Mouse (Mus musculus): Measurements from ENCODE around the gene Ttll7.

DNA sequence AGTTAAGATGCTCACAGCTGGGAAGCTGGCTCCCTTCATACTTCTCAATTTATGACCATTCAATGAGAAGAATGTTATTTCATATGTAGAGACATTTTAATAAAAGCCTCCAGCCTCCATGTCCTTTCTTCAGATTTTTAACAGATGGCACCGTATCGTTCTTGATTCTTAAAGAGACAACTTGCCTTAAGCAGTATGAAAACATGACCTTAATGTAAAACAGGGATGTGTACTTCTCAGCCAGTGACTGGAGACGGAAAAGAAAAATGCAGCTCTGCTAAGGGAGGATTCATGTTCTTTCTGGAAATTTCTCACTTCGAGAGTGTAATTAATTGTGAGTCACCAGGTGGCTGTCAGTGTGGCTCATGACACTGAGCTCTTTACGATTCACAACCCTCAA is 167.3 kb downstream of the Ttll7 start:
- TF ChIP-seq POLR2A (IDR thresholded peaks at IDR 0.05; ENCODE audit: insufficient read length, low read depth) (no peak), TCF12 (IDR thresholded peaks at IDR 0.05; ENCODE audit: insufficient read depth, poor library complexity, severe bottlenecking) (no peak), CEBPB (IDR thresholded peaks at IDR 0.05; ENCODE audit: insufficient read depth, poor library complexity, severe bottlenecking) (no peak), MAX (IDR thresholded peaks at IDR 0.05; ENCODE audit: low read depth) (no peak), MYOG (IDR thresholded peaks at IDR 0.05; ENCODE audit: control insufficient read depth in 1 of 3, insufficient read depth in 1 of 3, insufficient read length in 2 of 3, low read depth in 2 of 3) (no peak), SRF (IDR thresholded peaks at IDR 0.05; ENCODE audit: control insufficient read depth, insufficient read length, low read depth) (no peak), REST (IDR thresholded peaks at IDR 0.05; ENCODE audit: insufficient read depth, insufficient read length) (no peak)

All from myocyte (in vitro differentiated cells).